Mouse (Mus musculus) v-Abl transformed pro-B cells (cell line): ENCODE data around the gene Pradc1.

Experiments
- in situ Hi-C, 2 experiments: fragments of 400-800 bp; cut with MboI; formaldehyde crosslinking; loops; one replicate each; pipeline ENCODE4 v1.15.1; 2025; ENCODE audit not compliant: unreplicated experiment in 2 of 2

The Pradc1 gene

DNA sequence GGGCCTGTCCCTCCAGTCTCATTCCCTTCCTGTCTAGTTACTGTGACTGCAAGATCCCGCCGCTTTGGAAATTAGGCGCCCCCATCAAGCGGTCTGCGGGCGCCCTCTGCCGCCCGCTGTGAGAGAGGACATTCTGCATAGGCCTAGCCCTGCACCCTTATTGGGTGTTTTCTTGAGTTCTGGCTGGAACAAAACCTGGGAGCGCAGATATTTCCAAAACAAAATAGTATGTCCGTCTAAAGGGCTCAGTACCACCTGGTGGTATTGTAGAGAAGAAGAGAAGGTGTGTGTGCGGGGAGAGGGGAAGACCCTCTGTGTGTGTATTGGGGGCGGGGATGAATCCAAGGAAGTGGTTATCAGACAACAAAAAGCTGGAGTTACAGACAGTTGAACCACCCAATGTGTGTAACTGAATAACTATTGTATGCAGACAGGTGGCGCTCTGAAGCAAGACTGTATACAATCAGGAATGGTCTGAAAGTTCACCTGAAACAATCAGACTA lies 40.9 kb downstream of the Pradc1 start:
- in situ Hi-C loops: loop anchor here (10.0 to 25.0 kb wide), 3 partner anchors 256 to 1324 kb away; no protein-coding TSS in a partner anchor

GRCm38 (mm10) chr6:85409003-85409402 lies 42.8 kb downstream of the Pradc1 start:
- in situ Hi-C loops: loop anchor here in 1 of 2 experiments (25.0 kb wide), 2 partner anchors 372 to 1322 kb away; no protein-coding TSS in a partner anchor

DNA sequence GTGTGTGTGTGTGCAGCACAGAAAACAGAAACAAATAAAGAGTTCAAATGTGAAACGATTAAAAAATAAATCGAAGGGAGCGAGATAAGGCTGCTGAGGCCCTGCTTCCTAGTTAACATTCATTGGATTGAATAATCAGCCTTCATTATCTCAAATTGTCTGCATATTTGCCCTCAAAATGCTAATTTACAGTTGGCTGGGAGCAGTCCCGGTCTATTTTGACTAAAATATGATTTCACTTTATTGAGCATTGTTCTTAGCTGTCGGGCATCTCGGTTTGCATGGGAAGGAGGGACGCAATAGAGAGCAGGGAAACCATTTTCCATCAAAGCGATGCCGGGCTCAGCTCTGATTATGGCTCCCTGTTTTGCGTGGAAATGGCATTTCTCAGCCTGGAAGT lies 48.7 kb downstream of the Pradc1 start:
- in situ Hi-C loops: loop anchor here in 1 of 2 experiments (25.0 kb wide), 2 partner anchors 366 to 1316 kb away; no protein-coding TSS in a partner anchor

GRCm38 (mm10) chr6:85402613-85403012 lies 49.2 kb downstream of the Pradc1 start:
- in situ Hi-C loops: loop anchor here in 1 of 2 experiments (25.0 kb wide), 2 partner anchors 365 to 1315 kb away; no protein-coding TSS in a partner anchor

GRCm38 (mm10) chr6:85399715-85400114 lies 52.1 kb downstream of the Pradc1 start:
- in situ Hi-C loops: loop anchor here (5.0 to 25.0 kb wide), 5 partner anchors 135 to 1312 kb away; no protein-coding TSS in a partner anchor

GRCm38 (mm10) chr6:85397165-85397564 lies 54.6 kb downstream of the Pradc1 start:
- in situ Hi-C loops: loop anchor here (5.0 to 10.0 kb wide), 3 partner anchors 132 to 232 kb away; no protein-coding TSS in a partner anchor
